Mouse (Mus musculus) cerebellum, adult 2 months (tissue): Measurements from ENCODE around the gene Cacng2.

Experiments used
- CTCF ChIP-seq: fragments of 200-500 bp; IDR thresholded peaks from 2 replicates; pipeline ENCODE4 v1.5.1; 2011; ENCODE audit warnings: low read depth, mild to moderate bottlenecking, control low read depth, low read length, moderate library complexity, borderline replicate concordance; ENCODE audit not compliant: insufficient read depth
- POLR2A ChIP-seq: fragments of 200-500 bp; IDR thresholded peaks from 2 replicates; pipeline ENCODE4 v1.6.1; 2011; ENCODE audit warnings: low read length, control low read depth, borderline replicate concordance; ENCODE audit not compliant: insufficient read depth

- no peak for TF ChIP-seq CTCF
- TF ChIP-seq POLR2A = no peak
These were observed 165.5 kb downstream of the Cacng2 start for GRCm38 (mm10) chr15:77954362-77954761.
